19 mouse cellular contexts compared by ENCODE assay signal in genomic region chr15:100865556-100865955, GRCm38 (mm10). TPM values are rescaled to one million over a fixed set of nuclear protein-coding genes. Genes with fewer than 3 reads are reported as not detected.
DNase-seq lines count a peak whose midpoint lies in the region; TF ChIP-seq lines count a peak whose summit lies in the region.
"Had no signal": no experiment of that assay in that cellular context is flagged by ENCODE, and none has a peak within 500 bp of the region (broad histone marks: within the 10 kb centered on the region; RNA-seq: fewer than 3 reads in every experiment).

No protein-coding gene starts in this region.

- no peak for TF ChIP-seq POLR2A in ES-Bruce4 (IDR thresholded peaks at IDR 0.05; ENCODE audit: insufficient read depth, low read length)
- no peak for TF ChIP-seq POLR2A in cortical plate, adult 2 months (IDR thresholded peaks at IDR 0.05; ENCODE audit: extremely low read depth, insufficient read depth, low read length)

- TF ChIP-seq CTCF in ES-Bruce4 (IDR thresholded peaks at IDR 0.05; ENCODE audit: low read depth, low read length): peak; percentile 64
- peak; percentile 20; the same call in 1 of the 2 replicates for TF ChIP-seq CTCF in cortical plate, adult 2 months (IDR thresholded peaks at IDR 0.05; ENCODE audit: extremely low read depth, insufficient read depth, low read length)

- no peak overlapping the region for H3K9ac ChIP-seq in ES-Bruce4 (ENCODE audit: low read depth, poor library complexity, severe bottlenecking)
- H3K9ac ChIP-seq: embryonic facial prominence, embryonic 13.5 days; hindbrain, embryonic 14.5 days; limb, embryonic 12.5 days; liver, embryonic 14.5 days had no signal

- H3K4me1 ChIP-seq in ES-Bruce4 (ENCODE audit: control insufficient read depth, insufficient read depth, low read length): no peaks in the 10 kb centered on the region
- peaks cover 1% of the 10 kb centered on the region; the same call in 1 of the 2 replicates for H3K4me1 ChIP-seq in cortical plate, adult 2 months (ENCODE audit: control insufficient read depth, insufficient read depth, low read length)
- H3K4me1 ChIP-seq: limb, embryonic 12.5 days had no signal

- H3K9me3 ChIP-seq in ES-Bruce4 (replicated peaks; ENCODE audit: control insufficient read depth, insufficient read depth, low read length, poor library complexity, severe bottlenecking): no peaks in the 10 kb centered on the region
- H3K9me3 ChIP-seq: embryonic facial prominence, embryonic 13.5 days had no signal

- intact Hi-C loops in left cerebral cortex, postnatal 4 days (cut with DNase I): no loop called here

- H3K4me3 ChIP-seq in ES-Bruce4 (ENCODE audit: low read depth, low read length): no peak overlapping the region
- no peak overlapping the region for H3K4me3 ChIP-seq in cortical plate, adult 2 months (ENCODE audit: insufficient read depth, low read length)
- H3K4me3 ChIP-seq: embryonic facial prominence, embryonic 13.5 days; limb, embryonic 12.5 days had no signal

- no peaks in the 10 kb centered on the region for H3K27me3 ChIP-seq in ES-Bruce4 (ENCODE audit: control insufficient read depth, insufficient read depth, low read length, poor library complexity, severe bottlenecking)

- no peaks in the 10 kb centered on the region for H3K36me3 ChIP-seq in ES-Bruce4 (ENCODE audit: control insufficient read depth, insufficient read depth, low read length, poor library complexity, severe bottlenecking)
- H3K36me3 ChIP-seq: embryonic facial prominence, embryonic 13.5 days; limb, embryonic 12.5 days had no signal

- no peak for TF ChIP-seq EP300 in ES-Bruce4 (IDR thresholded peaks at IDR 0.05; ENCODE audit: insufficient read depth, low read depth, low read length)

- DNase-seq in cerebellum, postnatal 10 days: peak; percentile 57 to 66
- no peak for DNase-seq in cerebellum, adult 8-10 months
- peak; percentile 39 for DNase-seq in left cerebral cortex, postnatal 4 days
- no peak for DNase-seq in left cerebral cortex, adult 11 months (ENCODE audit: low spot score)
- no peak for DNase-seq in neural tube, embryonic 10.5 days (ENCODE audit: extremely low spot score, low spot score)
- DNase-seq in kidney, postnatal 14 days: no peak
- DNase-seq: adrenal gland, postnatal 10 days; kidney, adult 18-20 months; layer of hippocampus, postnatal 36 days; lung, postnatal 10 days; spleen, adult 18-20 months; thymus, adult 2 months had no signal

- H3K27ac ChIP-seq in ES-Bruce4 (ENCODE audit: insufficient read depth, low read length): no peak overlapping the region
- H3K27ac ChIP-seq in cortical plate, adult 2 months (ENCODE audit: insufficient read depth, low read length): no peak overlapping the region
- H3K27ac ChIP-seq: embryonic facial prominence, embryonic 13.5 days; hindbrain, embryonic 14.5 days; limb, embryonic 12.5 days; liver, embryonic 14.5 days had no signal

RNA-seq across cellular contexts. Expression of gene Scn8a, which starts 4.1 kb away (rescaled TPM):
- total RNA-seq in left cerebral cortex, postnatal 4 days (2021): 100 to 1,000 TPM; 106 to 113 TPM
- 7.0 and 8.9 TPM in 2 replicates for polyA plus RNA-seq in ES-Bruce4 (2011; ENCODE audit: insufficient read depth, insufficient read length, low read depth, missing spikeins)
- polyA plus RNA-seq in cortical plate, adult 2 months (2012; rRNA removed): 111 and 115 TPM in 2 replicates
- total RNA-seq: megakaryocyte-erythroid progenitor cell, adult 5-6 weeks had no signal

Comparison
In these comparisons a context has a peak if more than half of its experiments do, and no peak if none do; other contexts are left out.
1. DNase-seq: peak in cerebellum, postnatal 10 days (2 of 2) and left cerebral cortex, postnatal 4 days (single experiment); none in cerebellum, adult 8-10 months (single experiment), left cerebral cortex, adult 11 months (single experiment), neural tube, embryonic 10.5 days (single experiment) and kidney, postnatal 14 days (single experiment).
2. RNA of gene Scn8a, which starts 4.1 kb away (polyA plus RNA-seq): 111 to 115 TPM in cortical plate, adult 2 months; 7.0 to 8.9 TPM in ES-Bruce4; every median in the first group is over 10 times any median in the second.